Comparison of ENCODE assay signal across 8 mouse cellular contexts in the genomic region with DNA sequence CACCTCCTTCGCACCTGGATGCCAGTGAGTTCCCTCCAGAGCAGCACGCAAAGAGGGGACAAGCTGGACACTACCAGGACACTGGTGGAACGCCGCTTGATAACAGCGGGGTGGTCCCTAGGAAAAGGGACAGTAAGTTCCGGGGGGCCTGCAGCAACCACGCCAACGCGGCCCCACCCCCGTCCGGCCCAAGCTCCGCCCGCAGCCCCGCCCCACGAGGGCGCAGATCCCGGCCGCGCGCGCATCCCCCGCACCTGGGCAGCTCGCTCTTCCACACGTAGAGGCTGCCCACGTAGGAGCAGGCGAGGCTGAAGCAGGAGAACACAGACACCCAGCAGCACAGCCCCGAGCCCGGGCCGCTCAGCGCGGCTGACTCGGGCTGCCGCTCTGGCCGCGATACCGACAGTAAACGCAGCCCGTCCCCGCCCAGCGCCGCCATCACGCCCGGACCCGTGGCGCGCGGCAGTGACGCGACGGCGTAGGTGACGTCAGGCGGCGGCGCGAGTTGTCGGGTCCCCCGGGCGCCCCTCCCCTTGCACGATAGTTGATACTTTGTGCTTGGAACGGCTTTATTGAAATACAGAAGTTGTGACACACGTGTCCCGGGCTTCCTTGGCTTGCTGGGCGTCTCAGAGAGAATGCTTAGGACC. TPM values are rescaled to one million over a fixed set of nuclear protein-coding genes. Genes with fewer than 3 reads are reported as not detected.
DNase-seq lines count a peak whose midpoint lies in the region; ATAC-seq and TF ChIP-seq lines count a peak whose summit lies in the region.

A gene (minus strand): TSS at position 463 of the 650 bp plus-strand sequence.

- H3K4me1 ChIP-seq in ES-E14 (ENCODE audit: control insufficient read depth in 2 of 2, insufficient read depth in 2 of 2, low read length in 2 of 2, poor library complexity in 1 of 2), result peaks cover 0 to 6% of the 10 kb centered on the region in 2 experiments; a peak in 1 of 4 replicates
- H3K4me1 ChIP-seq in forebrain, embryonic 15.5 days, result peaks cover 43% of the 10 kb centered on the region
- H3K4me1 ChIP-seq in neural tube, embryonic 14.5 days (ENCODE audit: control insufficient read depth, insufficient read depth, low read length), result peaks cover 15% of the 10 kb centered on the region; the same call in 1 of the 2 replicates
- H3K4me1 ChIP-seq in testis, adult 2 months (ENCODE audit: control insufficient read depth, insufficient read depth, low read length), result peaks cover 7% of the 10 kb centered on the region

- TF ChIP-seq POLR2A in testis, adult 2 months (IDR thresholded peaks at IDR 0.05; ENCODE audit: control insufficient read depth, low read depth, low read length), result peak; percentile 73

- H3K4me2 ChIP-seq in forebrain, embryonic 15.5 days (replicated peaks), result peak within 1 kb of the TSS; percentile 95
- peak within 1 kb of the TSS; percentile 83 for H3K4me2 ChIP-seq in neural tube, embryonic 14.5 days (ENCODE audit: low read depth, low read length)

- peak within 1 kb of the TSS; percentile 96 to 99 for H3K4me3 ChIP-seq in ES-E14 (ENCODE audit: insufficient read depth in 1 of 2, low read depth in 1 of 2, low read length in 2 of 2, poor library complexity in 1 of 2, severe bottlenecking in 1 of 2)
- H3K4me3 ChIP-seq in forebrain, embryonic 15.5 days, result peak within 1 kb of the TSS; percentile 91
- peak within 1 kb of the TSS; percentile 84 for H3K4me3 ChIP-seq in neural tube, embryonic 14.5 days (ENCODE audit: low read depth, low read length)
- peak within 1 kb of the TSS; percentile 88 for H3K4me3 ChIP-seq in testis, adult 2 months (ENCODE audit: control insufficient read depth, low read depth, low read length)

- in situ Hi-C loops in ES-E14 (cut with MboI; ENCODE audit: low sequenced_read_pairs in 2 of 2, unreplicated experiment in 2 of 2), result loop anchor here (25.0 kb wide), 3 partner anchors 112 to 362 kb away; a partner anchor contains a TSS

- peaks cover 20% of the 10 kb centered on the region for H3K36me3 ChIP-seq in ES-E14 (ENCODE audit: control insufficient read depth, insufficient read depth, low read length, poor library complexity, severe bottlenecking)
- peaks cover 20% of the 10 kb centered on the region; the same call in 1 of the 2 replicates for H3K36me3 ChIP-seq in forebrain, embryonic 15.5 days
- H3K36me3 ChIP-seq in neural tube, embryonic 14.5 days (ENCODE audit: control insufficient read depth, insufficient read depth, low read length), result peaks cover 8% of the 10 kb centered on the region; the same call in 1 of the 2 replicates
- H3K36me3 ChIP-seq in testis, adult 2 months (ENCODE audit: control insufficient read depth, insufficient read depth, low read length), result no peaks in the 10 kb centered on the region; the same call in 1 of the 2 replicates

- TF ChIP-seq CTCF in testis, adult 2 months (IDR thresholded peaks at IDR 0.05; ENCODE audit: control insufficient read depth, insufficient read depth, insufficient replicate concordance, low read depth, low read length), result no peak

- peak; percentile 90 for ATAC-seq in forebrain, embryonic 15.5 days (replicated peaks)
- peak; percentile 88 for ATAC-seq in neural tube, embryonic 14.5 days (ENCODE audit: low read depth)

- no peaks in the 10 kb centered on the region for H3K9me3 ChIP-seq in ES-E14 (ENCODE audit: control insufficient read depth, insufficient read depth, low read depth, low read length)
- no peaks in the 10 kb centered on the region for H3K9me3 ChIP-seq in forebrain, embryonic 15.5 days
- H3K9me3 ChIP-seq in neural tube, embryonic 14.5 days (ENCODE audit: control insufficient read depth, low read length), result no peaks in the 10 kb centered on the region

- H3K27me3 ChIP-seq in forebrain, embryonic 15.5 days, result no peaks in the 10 kb centered on the region
- no peaks in the 10 kb centered on the region for H3K27me3 ChIP-seq in neural tube, embryonic 14.5 days (ENCODE audit: control insufficient read depth, insufficient read depth, low read length)
- no peaks in the 10 kb centered on the region for H3K27me3 ChIP-seq in testis, adult 2 months (ENCODE audit: control insufficient read depth, insufficient read depth, low read length)

- H3K9ac ChIP-seq in ES-E14 (ENCODE audit: insufficient read depth, low read depth, low read length, poor library complexity, severe bottlenecking), result peak within 1 kb of the TSS; percentile 98
- H3K9ac ChIP-seq in forebrain, embryonic 15.5 days (replicated peaks), result peak within 1 kb of the TSS; percentile 84
- H3K9ac ChIP-seq in neural tube, embryonic 14.5 days (replicated peaks; ENCODE audit: low read depth, low read length), result peak within 1 kb of the TSS; percentile 84

- peak; percentile 71 for DNase-seq in ES-E14 (ENCODE audit: low read depth, low spot score)
- DNase-seq in cerebellum, adult 11 months, result peak; percentile 86
- DNase-seq in heart, postnatal 14 days, result peak; percentile 92 to 95
- DNase-seq in layer of hippocampus, adult 11-12 months (ENCODE audit: low spot score), result peak; percentile 89
- DNase-seq in lung, adult 18-20 months, result peak; percentile 86 to 91

- WGBS in forebrain, embryonic 15.5 days, result under 1% methylated on average over 64 of the region's 64 CpGs
- WGBS in neural tube, embryonic 14.5 days, result under 1% methylated on average over 61 of the region's 64 CpGs

- intact Hi-C loops in heart, postnatal 14 days (cut with DNase I), result loop anchor here (5.0 kb wide), 3 partner anchors 227 to 377 kb away; a partner anchor contains a TSS

- peak within 1 kb of the TSS; percentile 90 for H3K27ac ChIP-seq in ES-E14 (ENCODE audit: insufficient read depth, low read depth, low read length, poor library complexity, severe bottlenecking)
- peak within 1 kb of the TSS; percentile 94 for H3K27ac ChIP-seq in forebrain, embryonic 15.5 days (replicated peaks)
- peak within 1 kb of the TSS; percentile 85 for H3K27ac ChIP-seq in neural tube, embryonic 14.5 days (ENCODE audit: low read depth, low read length)
- H3K27ac ChIP-seq in testis, adult 2 months (ENCODE audit: control insufficient read depth, insufficient read depth, low read depth, low read length), result peak within 1 kb of the TSS; percentile 81

TF ChIP-seq in ES-E14, 5 proteins besides CTCF, POLR2A, EP300 and RAD21:
- TF ChIP-seq MAFK (IDR thresholded peaks at IDR 0.05; ENCODE audit: insufficient read depth, low read depth, low read length) (no peak), ZNF384 (IDR thresholded peaks at IDR 0.05; ENCODE audit: low read depth, low read length) (no peak), HCFC1 (IDR thresholded peaks at IDR 0.05; ENCODE audit: borderline replicate concordance, insufficient read depth, low read length) (peak; percentile 76), ZC3H11A (IDR thresholded peaks at IDR 0.05; ENCODE audit: borderline replicate concordance, low read depth, low read length) (no peak), CHD2 (IDR thresholded peaks at IDR 0.05; ENCODE audit: low read depth, low read length) (no peak)
TF ChIP-seq in ES-E14: peak in this region for 1.

RNA-seq across cellular contexts. Expression of the gene that starts here (rescaled TPM):
- total RNA-seq in ES-E14 (2012; rRNA removed), result 63.6 and 103 TPM in 2 replicates
- polyA plus RNA-seq in forebrain, embryonic 15.5 days (2015; fragmentation: Nextera tagmentation; extraction: Ambion mirVana), result 53.8 and 56.5 TPM in 2 replicates
- 10 to 100 TPM; 10.6 to 12.4 TPM for total RNA-seq in heart, postnatal 14 days (2021)
- polyA plus RNA-seq in neural tube, embryonic 14.5 days (2014; fragmentation: Nextera tagmentation; extraction: Ambion mirVana), result 45.2 and 47.8 TPM in 2 replicates
- polyA plus RNA-seq in testis, adult 2 months (2012; rRNA removed), result 41.2 and 43.7 TPM in 2 replicates

Comparison
In these comparisons a context has a peak if more than half of its experiments do, and no peak if none do; other contexts are left out.
1. Peak in every context shown above with its lines: DNase-seq, ATAC-seq, H3K4me3 ChIP-seq and H3K27ac ChIP-seq.